Mouse (Mus musculus) CH12.LX (cell line): ENCODE measurements at regions not wholly inside any gene's neighbourhood (a gene's known extent, or its start where the extent isn't known, plus 50 kb on each side); places are given as distances from the start of the nearest gene placed in this dataset.

ENCODE experiments used
- DNase-seq: peaks from one replicate; pipeline ENCODE4 v3.0.0-alpha.2; 2013; ENCODE audit errors: extremely low read depth
- H3K27ac ChIP-seq: 2 replicates; pipeline ENCODE4 v1.5.1; 2012; ENCODE audit warnings: low read depth, mild to moderate bottlenecking, control low read depth, moderate library complexity; ENCODE audit not compliant: insufficient read depth
- H3K27me3 ChIP-seq: replicated peaks from 2 replicates; pipeline ENCODE3; 2012; ENCODE audit warnings: inconsistent platforms
- H3K36me3 ChIP-seq, 2 experiments: replicated peaks in 1 of 2; 2 replicates each; pipeline versions ENCODE3 to v1.6.1; 2012; ENCODE audit warnings: inconsistent platforms in 1 of 2, low read length in 1 of 2, mild to moderate bottlenecking in 1 of 2, mixed read lengths in 1 of 2, moderate library complexity in 1 of 2; ENCODE audit not compliant: control insufficient read depth in 1 of 2, insufficient read depth in 1 of 2
- H3K4me1 ChIP-seq, 2 experiments: 2 replicates each; pipeline ENCODE4 v1.6.1; 2012; ENCODE audit warnings: inconsistent platforms in 1 of 2, moderate library complexity in 1 of 2; ENCODE audit not compliant: insufficient read depth in 2 of 2, control insufficient read depth in 1 of 2
- H3K4me2 ChIP-seq: 2 replicates; pipeline ENCODE4 v1.6.1; 2012; ENCODE audit warnings: low read depth, mild to moderate bottlenecking, control low read depth; ENCODE audit not compliant: poor library complexity, insufficient read depth, severe bottlenecking
- H3K4me3 ChIP-seq, 3 experiments: fragments of 150-350 bp in 1 of 3; sonication (generic) in 1 of 3; replicated peaks in 1 of 3; 2 replicates each; pipeline versions ENCODE3 to v1.5.1; 2011 to 2012; ENCODE audit warnings: low read depth in 2 of 3, low read length in 2 of 3, mild to moderate bottlenecking in 2 of 3, moderate library complexity in 2 of 3, control low read depth in 1 of 3, improper control_type of control experiment in 1 of 3, inconsistent platforms in 1 of 3, mixed read lengths in 1 of 3; ENCODE audit not compliant: poor library complexity in 1 of 3
- H3K79me2 ChIP-seq: replicated peaks from 2 replicates; pipeline ENCODE4 v1.6.1; 2012; ENCODE audit warnings: mild to moderate bottlenecking, moderate library complexity; ENCODE audit not compliant: control insufficient read depth, poor library complexity, insufficient read depth, severe bottlenecking; ENCODE audit errors: extremely low read depth
- H3K9ac ChIP-seq: 2 replicates; pipeline ENCODE4 v1.6.1; 2012; ENCODE audit warnings: low read depth, mild to moderate bottlenecking, control low read depth, moderate library complexity; ENCODE audit not compliant: insufficient read depth
- H3K9me3 ChIP-seq: replicated peaks from 2 replicates; pipeline ENCODE3; 2012; ENCODE audit warnings: low read length, inconsistent platforms, mixed read lengths
- BHLHE40 ChIP-seq: IDR thresholded peaks from 2 replicates; pipeline ENCODE4 v1.6.1; 2011; ENCODE audit warnings: mild to moderate bottlenecking, low read depth, low read length, improper control_type of control experiment
- CHD1 ChIP-seq: IDR thresholded peaks from 2 replicates; pipeline ENCODE4 v1.6.1; 2012; ENCODE audit warnings: low read depth, low read length, improper control_type of control experiment, inconsistent platforms
- CTCF ChIP-seq, 2 experiments: IDR thresholded peaks in 1 of 2; conservative IDR thresholded peaks in 1 of 2; 2 replicates each; pipeline ENCODE4 v1.5.1; 2011 to 2012; ENCODE audit warnings: low read depth in 2 of 2, low read length in 2 of 2, improper control_type of control experiment in 1 of 2, inconsistent platforms in 1 of 2, mild to moderate bottlenecking in 1 of 2, moderate library complexity in 1 of 2
- E2F4 ChIP-seq: IDR thresholded peaks from 2 replicates; pipeline ENCODE4 v1.6.1; 2011; ENCODE audit warnings: low read depth, low read length, improper control_type of control experiment; ENCODE audit not compliant: insufficient replicate concordance
- ELF1 ChIP-seq: IDR thresholded peaks from 2 replicates; pipeline ENCODE4 v1.6.1; 2014; ENCODE audit warnings: low read depth, mild to moderate bottlenecking, inconsistent platforms, low read length, improper control_type of control experiment
- EP300 ChIP-seq: IDR thresholded peaks from 2 replicates; pipeline ENCODE4 v1.6.1; 2011; ENCODE audit warnings: low read length, improper control_type of control experiment
- ETS1 ChIP-seq: conservative IDR thresholded peaks from 2 replicates; pipeline ENCODE4 v1.6.1; 2012; ENCODE audit warnings: low read depth, mild to moderate bottlenecking, inconsistent platforms, low read length, improper control_type of control experiment, moderate library complexity
- GABPA ChIP-seq: IDR thresholded peaks from 2 replicates; pipeline ENCODE4 v1.6.1; 2012; ENCODE audit warnings: low read depth, low read length, improper control_type of control experiment, inconsistent platforms; ENCODE audit not compliant: insufficient replicate concordance
- HCFC1 ChIP-seq: IDR thresholded peaks from 2 replicates; pipeline ENCODE4 v1.6.1; 2012; ENCODE audit warnings: low read depth, mild to moderate bottlenecking, inconsistent platforms, low read length, improper control_type of control experiment
- IRF4 ChIP-seq: IDR thresholded peaks from 2 replicates; pipeline ENCODE4 v1.6.1; 2014; ENCODE audit warnings: low read depth, mild to moderate bottlenecking, inconsistent platforms, low read length, improper control_type of control experiment
- KAT2A ChIP-seq: IDR thresholded peaks from 2 replicates; pipeline ENCODE4 v1.6.1; 2012; ENCODE audit warnings: low read length, improper control_type of control experiment, inconsistent platforms; ENCODE audit not compliant: insufficient replicate concordance
- MAZ ChIP-seq: IDR thresholded peaks from 2 replicates; pipeline ENCODE4 v1.6.1; 2012; ENCODE audit warnings: low read depth, mild to moderate bottlenecking, inconsistent platforms, low read length, improper control_type of control experiment, moderate library complexity
- POLR2A ChIP-seq: IDR thresholded peaks from 2 replicates; pipeline ENCODE4 v1.6.1; 2011; ENCODE audit warnings: low read depth, mild to moderate bottlenecking, improper control_type of control experiment, low read length
- POLR2AphosphoS2 ChIP-seq: IDR thresholded peaks from 2 replicates; pipeline ENCODE4 v1.6.1; 2011; ENCODE audit warnings: low read depth, low read length, improper control_type of control experiment
- SIN3A ChIP-seq: IDR thresholded peaks from 2 replicates; pipeline ENCODE4 v1.6.1; 2012; ENCODE audit warnings: low read length, improper control_type of control experiment, inconsistent platforms
- SMC3 ChIP-seq: IDR thresholded peaks from 2 replicates; pipeline ENCODE4 v1.6.1; 2011; ENCODE audit warnings: low read depth, low read length, improper control_type of control experiment
- TCF12 ChIP-seq: IDR thresholded peaks from 2 replicates; pipeline ENCODE4 v1.6.1; 2014; ENCODE audit warnings: low read depth, mild to moderate bottlenecking, inconsistent platforms, low read length, improper control_type of control experiment
- UBTF ChIP-seq: IDR thresholded peaks from 2 replicates; pipeline ENCODE4 v1.6.1; 2012; ENCODE audit warnings: low read depth, mild to moderate bottlenecking, inconsistent platforms, low read length, improper control_type of control experiment, moderate library complexity
- USF2 ChIP-seq: conservative IDR thresholded peaks from 2 replicates; pipeline ENCODE4 v1.6.1; 2011; ENCODE audit warnings: low read depth, low read length, improper control_type of control experiment
- ZMIZ1 ChIP-seq: IDR thresholded peaks from 2 replicates; pipeline ENCODE4 v1.6.1; 2012; ENCODE audit warnings: low read depth, mild to moderate bottlenecking, inconsistent platforms, low read length, improper control_type of control experiment
- ZNF384 ChIP-seq: IDR thresholded peaks from 2 replicates; pipeline ENCODE4 v1.6.1; 2012; ENCODE audit warnings: low read depth, low read length, improper control_type of control experiment, inconsistent platforms
- dilution Hi-C: fragments of 300-500 bp; cut with MboI; formaldehyde crosslinking; loops from 2 replicates; pipeline ENCODE4 v1.14.3; 2020; ENCODE audit warnings: low sequenced_read_pairs; ENCODE audit not compliant: extremely low pct_unique_long_range_greater_than_20kb, extremely low pct_ligation_motif_present
- in situ Hi-C: fragments of 300-500 bp; cut with MboI; formaldehyde crosslinking; loops from 3 replicates; pipeline ENCODE4 v1.14.3; 2019; ENCODE audit warnings: low sequenced_read_pairs, low pct_ligation_motif_present, low pct_unique_long_range_greater_than_20kb, mixed read lengths

DNA sequence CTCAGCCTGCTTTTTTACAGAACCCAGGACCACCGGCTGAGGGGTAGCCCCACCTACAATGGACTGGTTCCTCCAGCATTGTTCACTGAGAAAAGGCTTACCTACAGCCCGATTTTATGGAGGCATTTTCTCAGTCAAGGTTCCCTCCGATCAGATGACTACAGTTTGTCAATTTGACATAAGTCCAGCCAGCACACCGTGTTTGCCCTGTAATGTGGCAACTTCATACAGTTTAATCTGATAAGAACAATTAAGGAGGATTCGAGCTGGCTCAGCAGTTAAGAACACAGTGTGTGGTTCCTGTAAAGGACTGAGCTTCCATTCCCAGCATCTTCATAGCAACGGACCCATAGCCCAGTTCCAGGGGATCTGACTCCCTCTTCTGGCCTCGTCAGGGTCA lies 65.9 kb downstream of the Skor1 start:
- dilution Hi-C loops = no loop called here
- H3K79me2 ChIP-seq = no peaks in the 10 kb centered on the region

DNA sequence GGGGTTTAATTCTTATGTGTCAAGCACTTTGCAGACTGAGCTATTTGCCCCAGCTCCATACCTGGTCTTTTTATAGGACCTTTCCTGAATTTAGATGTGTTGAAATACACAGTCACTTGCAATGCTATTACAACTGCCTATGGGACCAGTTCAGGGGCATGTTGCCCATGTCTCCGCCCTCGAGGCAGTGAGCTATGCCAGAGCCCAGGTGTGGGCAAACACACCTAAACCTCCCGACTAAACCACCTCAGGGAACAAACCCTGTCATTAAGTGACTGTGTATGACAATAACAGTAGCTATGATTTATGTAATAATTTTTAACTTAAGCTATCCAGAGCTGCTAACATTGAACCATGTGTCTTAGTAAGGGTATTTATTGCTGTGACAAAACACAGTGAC lies 66.5 kb downstream of the Skor1 start:
- no peak for DNase-seq
- H3K4me2 ChIP-seq = no peak overlapping the region
- peaks cover 0 to 5% of the 10 kb centered on the region in 2 experiments; a peak in 1 of 4 replicates for H3K4me1 ChIP-seq
- no peak overlapping the region for H3K9ac ChIP-seq
- no peaks in the 10 kb centered on the region for H3K79me2 ChIP-seq
- no peak overlapping the region for H3K27ac ChIP-seq
- no peaks in the 10 kb centered on the region for H3K27me3 ChIP-seq
- H3K36me3 ChIP-seq = no peaks in the 10 kb centered on the region
- dilution Hi-C loops = no loop called here
- no peak for TF ChIP-seq SMC3
- no peak for TF ChIP-seq POLR2AphosphoS2
- TF ChIP-seq BHLHE40 = no peak
- TF ChIP-seq ETS1 = no peak
- no peak for TF ChIP-seq E2F4
- no peak for TF ChIP-seq HCFC1
- no peak for TF ChIP-seq IRF4
- TF ChIP-seq POLR2A = no peak
- no peak for TF ChIP-seq GABPA
- no peak for TF ChIP-seq KAT2A
- no peak for TF ChIP-seq ELF1
- no peak for TF ChIP-seq UBTF
- TF ChIP-seq ZMIZ1 = no peak
- TF ChIP-seq CHD1 = no peak
- in situ Hi-C loops = no loop called here
- no peaks in the 10 kb centered on the region for H3K9me3 ChIP-seq
- H3K4me3 ChIP-seq = no peak overlapping the region

More for the DNA sequence above, 65.9 kb downstream of the Skor1 start:
- TF ChIP-seq SIN3A = no peak
- no peak for TF ChIP-seq TCF12
- no peak for TF ChIP-seq USF2
- TF ChIP-seq ZNF384 = no peak
- no peak for TF ChIP-seq UBTF
- no peak for TF ChIP-seq ETS1
- no peak for TF ChIP-seq GABPA
- TF ChIP-seq KAT2A = no peak
- no peak for TF ChIP-seq MAZ
- TF ChIP-seq EP300 = no peak
- TF ChIP-seq SMC3 = no peak
- TF ChIP-seq CTCF (conservative IDR thresholded peaks at IDR 0.05 in 1 of 2, IDR thresholded peaks at IDR 0.05 in 1 of 2; ENCODE audit: low read depth in 2 of 2, low read length in 2 of 2) = no peak
- TF ChIP-seq, all 38 proteins: peak for 0
- Histone ChIP-seq H3K27ac (no peak overlapping the region), H3K4me1 (peaks cover 0 to 5% of the 10 kb centered on the region in 2 experiments; a peak in 1 of 4 replicates), H3K9me3 (no peaks in the 10 kb centered on the region), H3K4me2 (no peak overlapping the region), H3K36me3 (no peaks in the 10 kb centered on the region), H3K27me3 (no peaks in the 10 kb centered on the region), H3K9ac (no peak overlapping the region), H3K4me3 (no peak overlapping the region)
- DNase-seq = no peak
- in situ Hi-C loops = no loop called here
